Mouse (Mus musculus): ENCODE measurements around the gene Ncam1.

The Ncam1 gene

DNA sequence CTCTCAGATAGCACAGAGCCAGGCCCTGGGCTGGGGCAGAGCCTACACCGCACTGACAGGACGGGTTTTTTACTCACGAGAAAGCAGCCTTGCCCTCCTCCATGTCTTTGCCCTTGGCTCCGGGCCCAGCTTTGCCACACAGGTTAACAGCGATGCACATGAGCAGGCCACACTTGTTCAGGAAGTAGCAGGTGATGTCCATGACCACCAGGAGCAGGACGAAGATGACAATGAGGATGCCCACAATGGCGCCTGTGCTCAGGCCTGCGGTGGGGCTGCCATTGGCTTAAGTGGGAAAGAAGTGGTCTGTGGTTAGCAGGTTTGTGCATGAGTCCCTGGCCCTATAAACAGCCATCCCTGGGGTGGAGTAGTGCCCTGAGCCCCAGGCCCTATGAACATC, 289.1 kb downstream of the Ncam1 start:
- no peak for DNase-seq (ENCODE audit: extremely low read depth, low read depth)

DNA sequence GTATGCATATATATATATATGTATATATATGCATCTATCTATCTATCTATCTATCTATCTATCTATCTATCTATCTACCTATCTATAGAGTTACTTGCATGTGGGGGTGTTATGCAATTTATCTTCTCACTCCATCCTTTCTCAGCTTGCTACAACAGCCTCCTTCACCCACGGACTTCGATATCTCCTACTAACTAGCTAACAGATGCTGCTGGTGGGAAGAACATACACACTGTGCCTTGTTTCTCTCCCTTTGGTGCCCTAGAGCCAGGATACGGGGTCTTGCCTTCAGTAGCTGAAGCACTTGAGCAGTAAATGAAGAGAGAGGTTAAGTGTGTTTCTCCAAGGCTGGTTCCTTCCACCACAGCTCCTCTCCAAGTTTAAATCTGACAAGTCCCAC, 289.6 kb downstream of the Ncam1 start:
- DNase-seq (ENCODE audit: extremely low read depth, low read depth) = no peak

DNA sequence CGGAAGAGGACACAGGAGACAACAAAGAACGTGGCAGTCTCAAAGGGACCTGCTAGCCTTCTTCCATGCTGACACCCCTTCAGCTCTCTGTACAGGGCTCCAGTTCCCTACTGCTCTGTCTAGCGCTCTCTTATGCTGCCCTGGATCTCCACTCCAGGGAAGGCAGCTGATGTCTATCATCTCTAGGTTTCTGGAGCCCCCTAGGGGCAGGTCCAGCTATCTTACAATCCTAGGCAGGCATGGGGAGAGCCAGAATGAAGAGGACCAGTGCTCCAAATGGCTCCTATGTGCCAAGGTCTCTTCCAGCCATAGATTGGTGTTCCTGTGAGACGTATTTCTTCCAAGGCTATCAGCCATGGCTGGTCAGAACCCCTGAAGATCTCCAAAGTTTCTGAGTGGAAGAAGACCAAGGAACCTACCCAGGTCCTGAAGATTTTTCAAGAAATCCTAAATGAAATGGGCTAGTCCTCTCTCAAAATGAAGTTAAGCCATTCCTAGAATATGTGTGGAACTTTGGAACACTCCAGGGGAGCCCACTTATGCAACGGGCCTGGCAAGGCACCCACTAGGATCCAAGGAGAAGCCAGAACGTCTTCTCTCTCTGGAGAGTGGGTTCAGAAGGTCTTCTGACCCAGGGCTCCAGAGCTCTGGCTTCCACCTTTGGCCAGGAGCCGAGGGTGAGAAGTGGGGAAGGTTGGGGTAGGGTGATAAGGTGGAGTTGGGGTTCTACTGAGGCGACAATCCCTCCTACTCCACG, 290.7 kb downstream of the Ncam1 start:
- no peak for DNase-seq (ENCODE audit: extremely low read depth, low read depth)

DNA sequence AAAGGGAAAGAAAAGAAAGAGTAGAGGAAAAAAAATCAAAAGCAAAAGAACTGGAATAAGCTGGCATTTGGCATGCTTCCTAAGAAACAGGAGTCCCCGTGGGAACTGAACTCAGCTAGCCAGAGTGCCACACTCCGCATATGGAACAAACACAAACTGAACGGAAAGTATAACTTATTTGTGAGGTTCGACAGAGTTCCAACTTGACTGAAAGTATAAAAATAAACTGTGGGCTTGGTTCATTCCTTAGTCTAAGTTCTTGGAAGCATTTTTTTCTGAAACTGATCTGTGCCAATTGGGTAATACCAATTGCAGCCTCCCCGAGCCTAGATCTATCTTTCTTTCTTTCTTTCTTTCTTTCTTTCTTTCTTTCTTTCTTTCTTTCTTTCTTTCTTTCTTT, 294.1 kb downstream of the Ncam1 start:
- DNase-seq (ENCODE audit: extremely low read depth, low read depth) = no peak

DNA sequence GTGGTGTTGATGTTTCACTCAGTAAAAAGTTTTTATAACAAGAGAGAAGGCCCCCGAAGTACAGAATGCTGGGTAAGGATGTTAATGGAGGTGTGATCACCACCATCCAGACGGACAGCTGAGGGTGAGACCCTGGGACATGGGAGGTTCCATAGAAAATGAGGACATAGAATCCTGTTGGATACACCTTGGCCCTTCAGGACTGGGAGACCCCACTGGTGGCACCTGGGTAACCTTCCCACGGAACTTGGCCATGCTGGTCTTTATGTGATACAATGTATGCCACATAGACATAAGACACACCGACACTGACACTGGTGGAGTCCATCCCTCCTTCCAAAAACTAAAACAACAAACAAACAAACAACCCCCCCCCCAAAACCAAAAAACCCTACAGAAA, 296.5 kb downstream of the Ncam1 start:
- no peak for DNase-seq (ENCODE audit: extremely low read depth, low read depth)

DNA sequence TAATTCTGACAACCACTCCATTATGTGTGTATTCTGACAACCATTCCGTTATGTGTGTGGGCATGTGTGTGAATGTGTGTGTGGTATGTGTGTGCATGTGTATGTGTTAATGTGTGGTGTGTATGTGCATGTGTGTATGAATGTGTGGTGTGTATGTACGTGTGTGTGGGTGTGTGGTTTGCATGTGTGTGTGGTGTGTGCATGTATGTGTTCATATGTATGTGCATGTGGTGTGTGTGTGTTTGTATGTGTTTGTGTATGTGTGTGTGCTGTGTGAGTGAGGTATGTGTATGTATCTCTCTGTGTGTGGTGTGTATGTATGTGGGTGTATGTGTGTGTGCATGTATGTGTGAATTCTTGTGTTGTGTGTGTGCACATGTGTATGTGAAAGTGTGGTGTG, 298.8 kb downstream of the Ncam1 start:
- no peak for DNase-seq (ENCODE audit: extremely low read depth, low read depth)

DNA sequence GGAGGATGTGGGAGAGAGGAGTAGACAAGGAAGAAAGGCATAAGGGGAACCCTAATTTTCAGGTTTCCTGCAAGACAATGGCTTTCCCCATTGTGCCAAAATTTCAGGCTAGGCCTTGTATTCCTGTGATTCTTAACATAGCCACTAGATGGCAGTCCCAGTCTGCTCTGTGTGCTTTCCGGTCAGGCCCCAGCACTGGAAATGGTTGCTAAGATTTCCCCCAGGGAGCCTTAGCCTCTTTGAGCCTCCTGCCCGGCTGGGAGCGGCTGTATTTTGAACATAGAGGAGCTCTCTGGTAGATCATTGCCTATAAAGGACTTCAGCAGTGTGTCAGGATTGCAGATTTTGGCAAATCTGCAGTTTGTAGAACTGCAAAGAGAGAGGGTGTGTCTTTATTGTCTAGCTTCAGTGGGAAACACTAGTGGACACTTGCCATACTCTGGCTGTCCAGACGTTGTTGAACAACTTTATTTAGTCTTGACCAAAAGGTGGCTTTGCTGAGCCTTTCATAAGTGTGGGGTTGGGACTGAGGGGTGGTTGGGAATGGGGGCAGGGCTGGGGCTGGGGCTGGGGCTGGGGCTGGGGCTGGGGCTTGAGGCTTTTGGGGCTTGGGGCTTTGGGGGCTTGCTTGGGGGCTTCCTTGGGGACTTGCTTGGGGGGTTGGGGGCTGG, 304.6 kb downstream of the Ncam1 start:
- peak; percentile 7 for DNase-seq (ENCODE audit: extremely low read depth, low read depth)

DNA sequence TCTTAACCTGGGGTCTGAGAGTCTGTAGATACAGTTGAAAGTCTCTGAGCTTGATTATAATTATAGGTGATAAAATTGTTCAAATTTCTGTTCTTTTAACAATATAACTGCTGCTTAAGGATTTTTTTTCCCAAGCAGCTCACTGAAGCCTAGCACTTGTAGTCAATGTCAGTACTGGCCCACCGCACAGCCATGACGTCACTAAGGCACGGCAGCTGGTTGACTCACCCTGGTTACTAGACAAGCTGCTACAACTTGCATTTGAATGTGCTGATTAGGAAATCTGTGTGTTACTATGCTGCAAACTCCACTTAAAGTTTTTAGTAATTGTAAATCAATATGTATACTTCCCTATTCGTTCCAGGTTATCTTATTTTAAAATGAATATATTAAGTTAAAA, 308.1 kb downstream of the Ncam1 start:
- no peak for DNase-seq (ENCODE audit: extremely low read depth, low read depth)

DNA sequence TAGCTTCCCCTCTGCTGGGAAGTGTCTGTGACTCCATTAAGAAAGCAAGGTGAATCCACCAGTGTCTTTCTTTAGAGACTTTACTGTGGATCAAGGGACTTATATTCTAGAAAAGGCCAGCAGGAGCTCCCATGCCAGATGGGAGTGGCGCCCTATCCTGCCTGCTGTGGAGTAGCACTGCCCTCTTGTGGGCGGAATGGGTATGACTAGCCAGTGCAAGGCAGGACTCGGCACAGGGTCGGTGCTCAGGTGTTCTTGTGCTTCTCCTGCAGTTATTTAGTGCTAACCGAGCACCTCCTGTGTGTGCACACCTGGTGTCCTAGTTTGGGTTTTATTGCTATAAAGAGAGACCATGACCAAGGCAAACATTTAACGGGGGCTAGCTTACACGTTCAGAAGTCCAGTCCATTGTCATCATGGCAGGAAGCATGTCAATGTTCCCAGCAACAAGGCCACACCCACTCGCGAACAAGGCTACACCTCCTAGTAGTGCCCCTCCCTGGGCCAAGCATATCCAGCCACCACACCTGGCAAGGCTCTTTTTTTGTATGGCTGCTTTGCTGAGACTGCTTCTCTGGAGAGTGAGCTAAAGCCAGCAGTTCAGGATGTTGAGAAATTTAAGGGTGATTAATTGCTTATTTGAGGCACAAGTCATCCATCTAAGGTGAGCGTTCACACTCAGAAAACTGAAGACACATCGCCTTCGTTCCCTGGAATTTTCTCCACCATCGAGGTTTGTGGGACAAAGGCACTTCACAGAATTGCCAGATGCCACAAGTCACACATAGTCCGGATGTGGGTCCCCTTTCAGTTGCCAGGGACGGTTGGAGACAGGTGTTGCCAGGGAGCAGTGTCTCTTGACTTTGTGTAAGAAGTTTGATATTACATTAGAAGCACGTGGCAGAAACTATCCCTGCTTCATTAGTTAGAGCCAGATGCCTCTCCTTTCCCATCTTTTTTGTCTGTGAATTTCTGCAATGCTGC, 309.5 kb downstream of the Ncam1 start:
- peak; percentile 14 for DNase-seq (ENCODE audit: extremely low read depth, low read depth)

DNA sequence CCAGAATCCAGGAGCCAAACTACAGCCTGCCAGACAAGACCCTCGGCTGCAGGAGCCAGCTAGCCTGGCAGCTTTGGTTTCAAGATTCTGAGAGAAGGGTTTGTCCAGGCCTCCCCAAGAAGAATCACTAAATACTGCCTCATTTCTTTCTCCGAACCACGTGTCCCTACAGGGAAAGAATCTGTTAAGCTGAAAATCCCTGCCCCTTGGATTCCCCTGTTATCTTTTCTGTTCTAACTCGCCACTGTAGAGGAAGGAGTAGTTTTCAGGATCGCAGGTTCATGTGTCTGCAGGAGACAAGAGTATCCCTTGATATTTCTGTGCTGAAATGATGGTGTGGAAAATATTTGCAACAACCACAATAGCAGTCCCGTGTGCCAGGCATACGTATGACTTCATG, 310.5 kb downstream of the Ncam1 start:
- no peak for DNase-seq (ENCODE audit: extremely low read depth, low read depth)

DNA sequence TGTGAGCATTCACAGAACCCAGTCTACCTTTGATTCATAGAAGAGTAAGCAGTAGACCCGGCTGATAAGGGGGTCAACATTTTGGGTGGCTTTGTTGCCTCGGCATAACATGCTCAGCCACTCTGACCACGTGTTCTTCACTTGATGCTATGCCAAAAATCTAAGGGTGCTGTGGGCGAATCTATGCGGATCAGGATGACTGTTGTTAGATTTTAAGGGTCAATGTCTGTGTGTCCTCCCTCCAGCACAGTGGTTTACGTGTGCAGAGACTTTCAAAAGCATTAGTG, 311.1 kb downstream of the Ncam1 start:
- DNase-seq (ENCODE audit: extremely low read depth, low read depth) = no peak

DNA sequence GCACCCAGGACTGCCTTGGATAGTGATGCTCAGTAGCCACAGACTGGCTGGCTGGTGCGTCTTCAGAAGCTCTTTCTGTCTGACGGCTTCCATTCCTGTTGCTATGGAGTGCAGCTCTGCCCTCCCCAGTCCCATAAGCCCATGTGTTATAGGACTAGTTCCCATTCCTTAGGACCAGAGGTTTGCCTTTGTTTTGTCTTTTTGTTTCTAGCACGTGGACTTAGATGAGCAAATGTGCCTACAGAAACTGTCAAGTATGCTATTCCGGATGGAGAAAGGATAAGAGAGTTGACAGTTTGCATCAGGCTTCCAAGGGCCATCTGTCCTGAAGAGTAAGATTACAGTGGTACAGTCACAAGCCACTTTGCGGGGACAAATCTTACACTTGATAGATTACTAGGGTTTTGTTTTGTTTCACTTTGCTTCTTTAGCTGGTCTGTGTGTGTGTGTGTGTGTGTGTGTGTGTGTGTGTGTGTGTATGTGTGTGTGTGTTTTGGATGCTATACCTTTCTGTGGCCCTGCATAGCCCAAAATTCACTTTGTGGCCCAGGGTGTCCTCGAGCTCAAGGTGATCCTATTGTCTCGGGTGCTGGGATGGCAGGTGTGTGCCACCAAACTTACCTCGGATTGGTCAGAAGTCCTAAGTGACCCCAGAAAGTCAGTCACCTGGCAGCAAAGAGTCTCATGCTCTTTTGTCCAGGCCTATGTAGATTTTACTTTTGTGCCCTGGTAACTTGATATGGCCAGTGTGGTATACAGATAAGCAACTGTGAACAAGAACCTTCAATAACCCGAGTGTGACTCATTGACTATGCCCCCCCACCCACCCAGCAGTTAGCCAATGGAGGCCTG, 311.7 kb downstream of the Ncam1 start:
- no peak for DNase-seq (ENCODE audit: extremely low read depth, low read depth)

DNA sequence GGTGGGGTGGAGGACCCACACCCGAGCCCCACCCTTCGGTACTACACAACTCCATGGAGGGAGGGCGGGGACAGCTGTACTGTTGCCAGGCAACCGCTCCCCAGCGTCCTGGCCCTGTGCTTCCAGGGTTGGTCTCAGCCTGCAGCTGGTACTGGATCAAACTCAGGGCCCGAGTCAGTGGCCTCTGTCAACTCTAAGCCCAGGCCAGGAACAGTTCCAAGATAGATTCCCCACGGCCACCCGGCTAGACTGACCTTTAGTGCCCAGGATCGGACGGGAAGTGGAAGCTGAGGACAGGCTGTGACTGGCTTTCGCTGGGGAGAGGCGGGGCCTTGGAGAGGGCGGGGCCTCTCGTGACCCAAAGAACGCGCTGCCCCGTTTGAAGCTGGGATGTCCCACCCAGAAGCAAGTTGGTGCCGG, 312.8 kb downstream of the Ncam1 start, which contains the start of gene Ttc12:
TSS of gene Ttc12 (minus strand) at position 334 of the 420 bp plus-strand sequence.
- peak; percentile 19 for DNase-seq (ENCODE audit: extremely low read depth, low read depth)

DNA sequence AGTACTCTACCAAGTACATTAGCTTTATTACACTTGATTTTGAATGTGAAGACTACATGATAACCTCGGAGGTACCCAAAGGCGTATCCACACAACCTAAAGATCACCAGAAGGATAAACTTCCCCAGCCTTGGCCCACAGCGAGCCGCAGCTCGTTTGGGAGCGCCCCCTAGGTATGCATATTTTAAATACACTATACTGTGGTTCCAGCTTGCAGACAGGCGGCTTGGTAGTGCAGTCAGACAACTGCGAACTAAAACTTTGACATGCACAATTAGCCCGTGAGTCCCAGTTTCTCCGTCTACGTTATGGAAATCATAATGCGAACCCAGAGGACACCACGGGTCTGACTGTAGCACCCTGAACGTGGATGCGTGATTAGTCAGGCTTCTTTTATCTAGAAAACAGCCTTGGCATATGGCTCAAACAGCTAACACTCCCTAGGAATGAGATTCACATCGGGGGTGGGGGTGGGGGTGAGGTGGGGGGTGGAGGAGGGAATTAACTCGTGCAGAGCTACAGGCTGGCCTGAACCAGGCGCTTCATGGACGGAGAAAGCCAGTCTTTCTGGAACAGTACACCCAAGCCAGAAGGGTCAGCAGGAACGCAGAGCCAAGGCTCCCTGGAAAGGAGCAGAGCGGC, 313.4 kb downstream of the Ncam1 start:
- DNase-seq (ENCODE audit: extremely low read depth, low read depth) = peak; percentile 17

DNA sequence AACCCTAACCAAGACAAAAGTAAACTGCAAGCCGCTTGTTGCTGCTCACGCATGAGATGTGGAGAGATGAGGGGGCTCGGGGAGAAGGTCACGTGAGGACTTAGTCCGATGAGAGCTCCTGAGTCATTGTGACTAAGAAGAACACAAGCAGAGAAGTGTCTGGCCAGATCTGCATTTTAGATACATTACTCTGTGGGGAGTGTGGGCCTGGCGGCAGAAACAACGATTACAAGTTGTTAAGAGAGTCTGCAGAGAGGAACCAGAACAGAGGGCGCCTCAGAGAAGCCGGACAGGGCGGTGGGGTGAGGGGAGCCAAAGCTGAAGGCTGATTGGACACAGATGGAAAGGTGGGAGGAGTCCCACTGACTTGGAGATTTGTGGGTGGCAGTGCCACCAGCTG, 315.4 kb downstream of the Ncam1 start:
- peak; percentile 49 for DNase-seq (ENCODE audit: extremely low read depth, low read depth)

DNA sequence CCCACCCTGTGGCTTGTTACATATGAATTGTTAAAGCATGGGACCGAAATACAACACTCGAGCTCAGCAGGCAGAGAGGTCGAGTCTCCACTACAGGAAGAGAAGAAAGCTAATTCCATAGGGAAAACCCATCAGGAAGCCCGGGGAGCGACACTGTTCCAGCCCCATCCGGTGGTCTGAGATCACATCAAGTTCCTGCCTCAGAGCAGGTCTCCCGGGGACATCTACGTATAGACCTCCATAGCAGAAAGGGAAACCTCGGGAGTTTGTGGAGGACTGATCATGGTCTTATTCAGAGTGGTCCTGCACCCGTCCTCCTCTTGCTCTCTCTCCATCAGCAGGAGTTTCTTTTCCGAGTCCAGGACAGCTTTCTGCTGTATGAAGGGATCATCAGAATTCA, 326.6 kb downstream of the Ncam1 start:
- DNase-seq (ENCODE audit: extremely low read depth, low read depth) = no peak

DNA sequence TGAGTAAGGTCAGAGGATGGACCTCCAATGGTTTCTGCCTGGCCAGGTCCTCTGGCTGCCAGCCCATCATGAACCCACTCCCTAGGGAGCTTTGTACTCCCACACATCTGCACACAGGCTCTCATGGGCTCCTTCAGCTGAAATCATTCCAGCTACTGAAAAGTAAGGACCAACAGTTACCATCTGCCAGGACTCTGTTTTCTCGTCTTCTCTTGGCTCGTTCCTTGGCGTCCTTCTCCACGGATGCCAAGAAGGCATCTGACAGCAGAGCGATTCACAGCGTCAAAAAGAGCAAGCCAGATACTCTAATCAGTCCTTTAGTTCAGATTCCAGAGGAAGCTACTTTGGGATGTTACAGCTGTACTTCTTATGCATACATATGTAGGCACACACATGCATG, 327.8 kb downstream of the Ncam1 start:
- DNase-seq (ENCODE audit: extremely low read depth, low read depth) = no peak

DNA sequence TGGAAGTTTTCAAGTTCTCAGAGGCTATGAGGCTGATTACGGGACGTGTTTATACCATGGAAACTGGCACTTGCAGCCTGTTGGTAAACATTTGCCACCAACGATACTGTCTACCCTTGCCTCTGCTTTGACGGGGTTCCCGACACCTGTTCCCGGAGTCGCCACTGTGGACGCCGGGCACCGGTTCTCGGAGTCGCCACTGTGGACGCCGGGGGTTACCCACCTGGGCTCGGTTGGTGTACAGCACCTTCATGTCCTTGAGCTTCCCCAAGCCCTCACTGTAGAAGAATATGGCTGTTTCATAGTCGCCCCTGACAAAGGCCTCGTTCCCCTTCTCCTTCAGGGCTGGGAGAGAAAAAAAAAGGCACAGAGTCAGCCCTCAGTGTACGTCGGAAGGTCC, 328.7 kb downstream of the Ncam1 start:
- no peak for DNase-seq (ENCODE audit: extremely low read depth, low read depth)

DNA sequence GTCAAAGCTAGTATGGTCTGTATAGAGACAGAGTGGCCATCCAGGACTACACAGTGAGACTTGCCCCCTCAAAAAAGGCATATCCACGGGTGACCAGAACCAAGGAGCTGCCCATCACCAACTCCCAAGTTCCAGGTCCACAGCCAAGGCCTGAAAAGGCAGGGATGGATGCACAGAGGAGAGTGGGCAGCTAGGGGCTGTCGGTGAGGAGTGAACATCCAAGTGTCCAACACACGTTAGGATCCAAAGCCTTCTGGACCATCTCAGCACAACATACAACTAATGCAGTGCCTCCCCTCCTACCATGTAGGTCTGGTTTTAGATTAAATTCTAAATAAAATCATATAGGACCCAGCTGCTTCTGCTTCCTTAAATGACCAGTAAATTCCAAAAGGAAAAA, 342.6 kb downstream of the Ncam1 start:
- DNase-seq (ENCODE audit: extremely low read depth, low read depth) = no peak

DNA sequence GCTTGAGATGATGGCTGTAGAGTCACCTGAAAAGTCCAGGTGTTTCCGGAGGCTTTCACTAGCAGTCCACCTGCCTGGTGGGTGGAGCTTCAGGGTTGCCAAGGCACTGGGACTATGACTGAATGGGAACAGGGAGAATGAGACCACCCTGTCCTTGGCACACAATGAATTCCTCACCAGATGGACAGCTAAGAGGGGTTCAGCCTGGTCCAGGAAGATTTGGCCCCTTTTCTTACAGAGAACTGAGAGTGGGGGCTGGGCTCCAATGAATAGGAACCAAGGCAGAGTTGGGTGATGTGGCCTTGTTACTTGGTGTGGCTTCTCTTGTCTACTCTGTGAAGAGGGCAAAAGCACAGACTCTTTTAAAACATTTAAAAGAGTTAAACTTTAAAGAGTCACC, 346.3 kb downstream of the Ncam1 start:
- no peak for DNase-seq (ENCODE audit: extremely low read depth, low read depth)
